In genomic region chr6:8307878-8308775, GRCm38 (mm10) we compare ENCODE assay signal across 22 mouse cellular contexts. TPM values are rescaled to one million over a fixed set of nuclear protein-coding genes. Genes with fewer than 3 reads are reported as not detected.
A peak's percentile ranks its signal among the peaks of the same experiment; 100 is the strongest.
DNase-seq lines count a peak whose midpoint lies in the region; ATAC-seq and TF ChIP-seq lines count a peak whose summit lies in the region.
"Had no signal": no experiment of that assay in that cellular context is flagged by ENCODE, and none has a peak within 500 bp of the region (broad histone marks: within the 10 kb centered on the region; RNA-seq: fewer than 3 reads in every experiment).

No protein-coding gene starts in this region.

- POLR2A ChIA-PET in Patski (lab: Charles Lee), result interaction anchor here (0.7 kb wide), 1 partner anchor 99 kb away, joined by 3 read pairs; no protein-coding TSS in a partner anchor

- no peak for TF ChIP-seq POLR2A in cerebellum, adult 2 months (IDR thresholded peaks at IDR 0.05; ENCODE audit: borderline replicate concordance, insufficient read depth, low read length)
- TF ChIP-seq POLR2A in limb, embryonic 14.5 days (IDR thresholded peaks at IDR 0.05; ENCODE audit: borderline replicate concordance, extremely low read depth, insufficient read depth, insufficient read length), result no peak

- WGBS in cerebellum, adult 2 months, result 44% methylated on average over 6 of the region's 6 CpGs
- 58% methylated on average over 6 of the region's 6 CpGs for WGBS in kidney, postnatal 0 days
- 27% methylated on average over 6 of the region's 6 CpGs for WGBS in limb, embryonic 14.5 days

- CTCF ChIA-PET in Patski (lab: Charles Lee), result interaction anchor here (1.4 to 1.6 kb wide), 2 partner anchors 17 to 33 kb away, joined by 3 read pairs; no protein-coding TSS in a partner anchor

- no peak overlapping the region for H3K27ac ChIP-seq in cerebellum, adult 2 months (ENCODE audit: insufficient read depth, low read length)
- no peak overlapping the region for H3K27ac ChIP-seq in kidney, postnatal 0 days
- H3K27ac ChIP-seq in limb, embryonic 14.5 days (replicated peaks; ENCODE audit: low read depth, low read length), result no peak overlapping the region
- H3K27ac ChIP-seq: heart, adult 2 months; heart, embryonic 15.5 days; layer of hippocampus, adult 2 months; liver, embryonic 15.5 days had no signal

- H3K4me1 ChIP-seq in cerebellum, adult 2 months (ENCODE audit: control insufficient read depth, insufficient read depth, low read length), result no peaks in the 10 kb centered on the region
- no peaks in the 10 kb centered on the region for H3K4me1 ChIP-seq in kidney, postnatal 0 days (replicated peaks; ENCODE audit: insufficient read depth, low read length)
- H3K4me1 ChIP-seq in limb, embryonic 14.5 days (ENCODE audit: control insufficient read depth, insufficient read depth, low read length), result peaks cover 4% of the 10 kb centered on the region; the same call in 1 of the 2 replicates
- H3K4me1 ChIP-seq: heart, embryonic 15.5 days; liver, embryonic 15.5 days had no signal

- peak; percentile 9 to 14 for DNase-seq in cerebellum, postnatal 10 days
- DNase-seq in cerebellum, adult 2 months, result no peak
- peak; percentile 52 for DNase-seq in kidney, postnatal 0 days (ENCODE audit: low spot score)
- DNase-seq in kidney, adult 11 months, result no peak
- peak; percentile 68 for DNase-seq in Patski (ENCODE audit: low read depth, low spot score)
- DNase-seq in limb, embryonic 14.5 days (ENCODE audit: low spot score), result peak; percentile 72
- no peak for DNase-seq in frontal cortex, adult 2 months (ENCODE audit: extremely low spot score in 1 of 2, low spot score in 1 of 2)
- DNase-seq in left cerebral cortex, postnatal 10 days (ENCODE audit: extremely low spot score in 1 of 2, low spot score in 2 of 2), result no peak
- DNase-seq: adrenal gland, postnatal 14 days; cerebellum, adult 11-12 months; cerebellum, postnatal 36 days; gastrocnemius, postnatal 25 days; heart, adult 2 months; heart, postnatal 4 days; kidney, adult 2 months; kidney, postnatal 14 days; lung, postnatal 10 days; midbrain, embryonic 14.5 days had no signal

- H3K4me3 ChIP-seq in cerebellum, adult 2 months (replicated peaks; ENCODE audit: insufficient read depth, low read depth, low read length), result no peak overlapping the region
- H3K4me3 ChIP-seq in kidney, postnatal 0 days (replicated peaks; ENCODE audit: low read depth, low read length), result no peak overlapping the region
- H3K4me3 ChIP-seq in limb, embryonic 14.5 days (replicated peaks; ENCODE audit: low read length), result no peak overlapping the region
- H3K4me3 ChIP-seq: heart, adult 2 months; heart, embryonic 15.5 days; layer of hippocampus, adult 2 months; liver, embryonic 15.5 days; megakaryocyte, embryonic 14.5 days had no signal

- H3K36me3 ChIP-seq in kidney, postnatal 0 days (ENCODE audit: insufficient read depth, low read length), result no peaks in the 10 kb centered on the region
- H3K36me3 ChIP-seq in limb, embryonic 14.5 days (ENCODE audit: control insufficient read depth, insufficient read depth, low read length), result no peaks in the 10 kb centered on the region
- H3K36me3 ChIP-seq: heart, embryonic 15.5 days; liver, embryonic 15.5 days had no signal

- no peaks in the 10 kb centered on the region for H3K27me3 ChIP-seq in cerebellum, adult 2 months (ENCODE audit: control insufficient read depth, insufficient read depth, low read length)
- no peaks in the 10 kb centered on the region for H3K27me3 ChIP-seq in kidney, postnatal 0 days (ENCODE audit: insufficient read depth, low read length)
- H3K27me3 ChIP-seq in Patski, result no peaks in the 10 kb centered on the region
- H3K27me3 ChIP-seq in limb, embryonic 14.5 days (ENCODE audit: control insufficient read depth, insufficient read depth, low read length), result no peaks in the 10 kb centered on the region
- H3K27me3 ChIP-seq: heart, embryonic 15.5 days; liver, embryonic 15.5 days; megakaryocyte, embryonic 14.5 days had no signal

- no peak overlapping the region for H3K4me2 ChIP-seq in kidney, postnatal 0 days (ENCODE audit: low read length)
- H3K4me2 ChIP-seq in limb, embryonic 14.5 days (replicated peaks; ENCODE audit: low read depth, low read length, severe bottlenecking), result no peak overlapping the region
- H3K4me2 ChIP-seq: heart, embryonic 15.5 days; liver, embryonic 15.5 days had no signal

- TF ChIP-seq CTCF in cerebellum, adult 2 months (IDR thresholded peaks at IDR 0.05; ENCODE audit: borderline replicate concordance, insufficient read depth, low read depth, low read length), result no peak
- no peak for TF ChIP-seq CTCF in kidney, postnatal 0 days (IDR thresholded peaks at IDR 0.05; ENCODE audit: low read depth)
- no peak for TF ChIP-seq CTCF in Patski (IDR thresholded peaks at IDR 0.05)

- intact Hi-C loops in left cerebral cortex, postnatal 10 days (cut with DNase I), result no loop called here

- in situ Hi-C loops in Patski (cut with MboI; ENCODE audit: low pct_unique_long_range_greater_than_20kb), result no loop called here

- no peak overlapping the region for H3K9ac ChIP-seq in kidney, postnatal 0 days (ENCODE audit: low read depth, low read length)
- no peak overlapping the region for H3K9ac ChIP-seq in limb, embryonic 14.5 days (ENCODE audit: low read depth, low read length, severe bottlenecking)
- H3K9ac ChIP-seq: heart, embryonic 15.5 days; liver, embryonic 15.5 days had no signal

- no peak for ATAC-seq in kidney, postnatal 0 days (replicated peaks; ENCODE audit: low FRiP score, low read depth)
- peak; percentile 93 for ATAC-seq in Patski
- ATAC-seq in limb, embryonic 14.5 days (ENCODE audit: low FRiP score, low read depth), result peak; percentile 85

- H3K9me3 ChIP-seq in kidney, postnatal 0 days (replicated peaks; ENCODE audit: low read length), result no peaks in the 10 kb centered on the region
- no peaks in the 10 kb centered on the region for H3K9me3 ChIP-seq in limb, embryonic 14.5 days (ENCODE audit: control insufficient read depth, low read length)
- H3K9me3 ChIP-seq: heart, embryonic 15.5 days; liver, embryonic 15.5 days; megakaryocyte, embryonic 14.5 days had no signal

RNA-seq across cellular contexts. Expression of gene Gm45062, which starts 48.9 kb away (rescaled TPM):
- polyA plus RNA-seq in cerebellum, adult 2 months (2012; rRNA removed), result 18.6 and 20.5 TPM in 2 replicates
- polyA plus RNA-seq in kidney, postnatal 0 days (2015; fragmentation: Nextera tagmentation; extraction: Ambion mirVana), result 5.0 and 7.4 TPM in 2 replicates
- 3.9 TPM for polyA plus RNA-seq in Patski (2021)
- polyA plus RNA-seq in limb, embryonic 14.5 days (2012; rRNA removed), result 14.7 and 15.5 TPM in 2 replicates
- polyA plus RNA-seq in limb, embryonic 14.5 days (2014; fragmentation: Nextera tagmentation; extraction: Ambion mirVana), result 8.0 and 8.7 TPM in 2 replicates
- 17.1 and 18.6 TPM in 2 replicates for polyA plus RNA-seq in frontal cortex, adult 2 months (2012; rRNA removed)
- total RNA-seq in left cerebral cortex, postnatal 10 days (2021), result 1 to 10 TPM; 5.9 to 6.1 TPM
- total RNA-seq: gastrocnemius, postnatal 25 days had no signal

RNA-seq across cellular contexts. Expression of gene Umad1, which starts 49.0 kb away (rescaled TPM):
- 30.8 and 31.5 TPM in 2 replicates for polyA plus RNA-seq in cerebellum, adult 2 months (2012; rRNA removed)
- polyA plus RNA-seq in kidney, postnatal 0 days (2015; fragmentation: Nextera tagmentation; extraction: Ambion mirVana), result 28.4 and 31.8 TPM in 2 replicates
- 8.9 TPM for polyA plus RNA-seq in Patski (2021)
- polyA plus RNA-seq in limb, embryonic 14.5 days (2012; rRNA removed), result 10.7 and 10.9 TPM in 2 replicates
- polyA plus RNA-seq in limb, embryonic 14.5 days (2014; fragmentation: Nextera tagmentation; extraction: Ambion mirVana), result 16.3 and 16.6 TPM in 2 replicates
- polyA plus RNA-seq in frontal cortex, adult 2 months (2012; rRNA removed), result 32.9 and 36.1 TPM in 2 replicates
- total RNA-seq in left cerebral cortex, postnatal 10 days (2021), result 10 to 100 TPM; 30.3 to 35.7 TPM

RNA-seq across cellular contexts. Expression of gene Rpa3, which starts 49.2 kb away (rescaled TPM):
- 19.5 and 20.7 TPM in 2 replicates for polyA plus RNA-seq in cerebellum, adult 2 months (2012; rRNA removed)
- 166 and 182 TPM in 2 replicates for polyA plus RNA-seq in kidney, postnatal 0 days (2015; fragmentation: Nextera tagmentation; extraction: Ambion mirVana)
- polyA plus RNA-seq in Patski (2021), result 52.2 TPM
- 47.1 and 79.3 TPM in 2 replicates for polyA plus RNA-seq in limb, embryonic 14.5 days (2012; rRNA removed)
- 131 and 136 TPM in 2 replicates for polyA plus RNA-seq in limb, embryonic 14.5 days (2014; fragmentation: Nextera tagmentation; extraction: Ambion mirVana)
- 17.2 and 17.7 TPM in 2 replicates for polyA plus RNA-seq in frontal cortex, adult 2 months (2012; rRNA removed)
- 10 to 100 TPM; 14.6 to 17.8 TPM for total RNA-seq in left cerebral cortex, postnatal 10 days (2021)

Comparison
In these comparisons a context has a peak if more than half of its experiments do, and no peak if none do; other contexts are left out.
1. DNase-seq: peak in cerebellum, postnatal 10 days (2 of 2), kidney, postnatal 0 days (single experiment), Patski (single experiment) and limb, embryonic 14.5 days (single experiment); none in cerebellum, adult 2 months (0 of 2), kidney, adult 11 months (single experiment), frontal cortex, adult 2 months (0 of 2) and left cerebral cortex, postnatal 10 days (0 of 2).